Mouse (Mus musculus) intestine, embryonic 15.5 days (tissue): ENCODE data around the gene Tmem170b. TPM values are rescaled to one million over a fixed set of nuclear protein-coding genes. Genes with fewer than 3 reads are reported as not detected.
A peak's percentile ranks its signal among the peaks of the same experiment; 100 is the strongest.
"Not testable (repeated sequence)": the region's sequence is repeated elsewhere in the genome, so short reads cannot be mapped to it uniquely, and the experiment has no call there.

Source experiments
- ATAC-seq: fragments of 200-750 bp; cut with Nextera tagmentation; 2 replicates; pipeline ENCODE4 v1.8.0; 2017; ENCODE audit warnings: moderate TSS enrichment, moderate library complexity
- H3K27ac ChIP-seq: fragments of 300-500 bp; sonication (generic); 2 replicates; pipeline ENCODE4 v1.5.1; 2015; ENCODE audit warnings: mild to moderate bottlenecking, inconsistent platforms
- H3K27me3 ChIP-seq: fragments of 300-500 bp; sonication (generic); replicated peaks from 2 replicates; pipeline ENCODE4 v1.6.1; 2015; ENCODE audit warnings: inconsistent platforms
- H3K36me3 ChIP-seq: fragments of 300-500 bp; sonication (generic); 2 replicates; pipeline ENCODE4 v1.6.1; 2015; ENCODE audit warnings: inconsistent platforms
- H3K4me1 ChIP-seq: fragments of 300-500 bp; sonication (generic); replicated peaks from 2 replicates; pipeline ENCODE4 v1.6.1; 2015; ENCODE audit warnings: inconsistent platforms
- H3K4me2 ChIP-seq: fragments of 300-500 bp; sonication (generic); replicated peaks from 2 replicates; pipeline ENCODE4 v1.6.1; 2015; ENCODE audit warnings: mild to moderate bottlenecking, inconsistent platforms
- H3K4me3 ChIP-seq: fragments of 300-500 bp; sonication (generic); replicated peaks from 2 replicates; pipeline ENCODE4 v1.5.1; 2015; ENCODE audit warnings: inconsistent platforms
- H3K9ac ChIP-seq: fragments of 300-500 bp; sonication (generic); 2 replicates; pipeline ENCODE4 v1.6.1; 2015; ENCODE audit warnings: inconsistent platforms
- H3K9me3 ChIP-seq: fragments of 300-500 bp; sonication (generic); 2 replicates; pipeline ENCODE4 v1.6.1; 2016; ENCODE audit warnings: inconsistent platforms
- WGBS: fragments of 180-500 bp; shearing (Covaris S2); methylation state at CpG from one replicate; pipeline ENCODE4 v1.1.7; 2015; 5-methylcytosine and 5-hydroxymethylcytosine counted together
- polyA plus RNA-seq: library from polyadenylated mRNA; unstranded; fragments of >200 nt; fragmentation: Nextera tagmentation; extraction: Ambion mirVana; gene quantifications from 2 replicates; pipeline ENCODE4 v1.2.1, GENCODE M21; 2015

Tmem170b gene
- polyA plus RNA-seq, 1 experiment from 2014 or later, result 11.0 TPM

- 72% methylated on average over 9 of the region's 9 CpGs for WGBS
Measured at GRCm38 (mm10) chr13:41674608-41675007, 68.9 kb downstream of the Tmem170b start.

GRCm38 (mm10) chr13:41675498-41675897 is 69.8 kb downstream of the Tmem170b start:
- Histone ChIP-seq H3K4me2 (no peak overlapping the region), H3K4me3 (no peak overlapping the region), H3K36me3 (no peaks in the 10 kb centered on the region), H3K4me1 (no peaks in the 10 kb centered on the region), H3K27ac (no peak overlapping the region), H3K9me3 (no peaks in the 10 kb centered on the region), H3K9ac (no peak overlapping the region), H3K27me3 (no peaks in the 10 kb centered on the region)
- WGBS, result 89% methylated on average over 3 of the region's 3 CpGs
- ATAC-seq, result no peak

More at GRCm38 (mm10) chr13:41674608-41675007, 68.9 kb downstream of the Tmem170b start:
- H3K27me3 ChIP-seq, H3K4me3 ChIP-seq, H3K9me3 ChIP-seq, H3K27ac ChIP-seq, H3K4me2 ChIP-seq, H3K4me1 ChIP-seq, H3K9ac ChIP-seq, H3K36me3 ChIP-seq: not testable (repeated sequence)
- peak; percentile 56; the same call in 1 of the 2 replicates for ATAC-seq

GRCm38 (mm10) chr13:41675966-41676835 is 70.5 kb downstream of the Tmem170b start:
- Histone ChIP-seq H3K4me2 (no peak overlapping the region), H3K4me3 (no peak overlapping the region), H3K27ac (no peak overlapping the region), H3K27me3 (no peaks in the 10 kb centered on the region), H3K9ac (no peak overlapping the region), H3K9me3 (no peaks in the 10 kb centered on the region), H3K36me3 (no peaks in the 10 kb centered on the region), H3K4me1 (0 out of 2 replicates have a peak, but pooled peaks cover 3% of the 10 kb centered on the region)
- no peak for ATAC-seq
- WGBS, result 89% methylated on average over 9 of the region's 9 CpGs

GRCm38 (mm10) chr13:41676836-41677186 is 71.1 kb downstream of the Tmem170b start:
- no peak for ATAC-seq
- Histone ChIP-seq H3K27me3 (no peaks in the 10 kb centered on the region), H3K9me3 (no peaks in the 10 kb centered on the region), H3K4me3 (no peak overlapping the region), H3K36me3 (no peaks in the 10 kb centered on the region), H3K4me1 (0 out of 2 replicates have a peak, but pooled peaks cover 6% of the 10 kb centered on the region), H3K9ac (no peak overlapping the region), H3K4me2 (no peak overlapping the region), H3K27ac (no peak overlapping the region)
- WGBS, result 69% methylated on average over 7 of the region's 7 CpGs

GRCm38 (mm10) chr13:41680854-41681549 is 75.3 kb downstream of the Tmem170b start:
- Histone ChIP-seq H3K27ac (no peak overlapping the region), H3K4me1 (0 out of 2 replicates have a peak, but pooled peaks cover 6% of the 10 kb centered on the region), H3K36me3 (no peaks in the 10 kb centered on the region), H3K27me3 (no peaks in the 10 kb centered on the region), H3K9me3 (no peaks in the 10 kb centered on the region), H3K9ac (no peak overlapping the region), H3K4me3 (no peak overlapping the region), H3K4me2 (no peak overlapping the region)
- 34% methylated on average over 12 of the region's 12 CpGs for WGBS
- no peak for ATAC-seq

GRCm38 (mm10) chr13:41682341-41683119 is 76.8 kb downstream of the Tmem170b start:
- no peaks in the 10 kb centered on the region for H3K27me3 ChIP-seq
- 0 out of 2 replicates have a peak, but pooled peaks cover 6% of the 10 kb centered on the region for H3K4me1 ChIP-seq
- no peak overlapping the region for H3K9ac ChIP-seq
- no peak overlapping the region for H3K4me2 ChIP-seq
- ATAC-seq, result no peak
- no peak overlapping the region for H3K27ac ChIP-seq
- no peaks in the 10 kb centered on the region for H3K9me3 ChIP-seq
- 80% methylated on average over 12 of the region's 12 CpGs for WGBS
- no peak overlapping the region for H3K4me3 ChIP-seq
- no peaks in the 10 kb centered on the region for H3K36me3 ChIP-seq

GRCm38 (mm10) chr13:41683356-41684012 is 77.8 kb downstream of the Tmem170b start:
- Histone ChIP-seq H3K27me3 (no peaks in the 10 kb centered on the region), H3K4me2 (no peak overlapping the region), H3K27ac (no peak overlapping the region), H3K9ac (no peak overlapping the region), H3K4me1 (0 out of 2 replicates have a peak, but pooled peaks cover 6% of the 10 kb centered on the region), H3K36me3 (no peaks in the 10 kb centered on the region), H3K4me3 (no peak overlapping the region), H3K9me3 (no peaks in the 10 kb centered on the region)
- ATAC-seq, result no peak
- WGBS, result 87% methylated on average over 11 of the region's 11 CpGs

- H3K27ac ChIP-seq, result no peak overlapping the region
- ATAC-seq, result no peak
- H3K27me3 ChIP-seq, result no peaks in the 10 kb centered on the region
- no peaks in the 10 kb centered on the region for H3K9me3 ChIP-seq
- 0 out of 2 replicates have a peak, but pooled peaks cover 13% of the 10 kb centered on the region for H3K4me1 ChIP-seq
- no peak overlapping the region for H3K4me2 ChIP-seq
- no peak overlapping the region for H3K4me3 ChIP-seq
- no peak overlapping the region for H3K9ac ChIP-seq
- 54% methylated on average over 11 of the region's 11 CpGs for WGBS
- no peaks in the 10 kb centered on the region for H3K36me3 ChIP-seq
Measured at GRCm38 (mm10) chr13:41685499-41685898, 79.8 kb downstream of the Tmem170b start.

GRCm38 (mm10) chr13:41689055-41689454 is 83.3 kb downstream of the Tmem170b start:
- WGBS, result 57% methylated on average over 6 of the region's 6 CpGs
- Histone ChIP-seq H3K4me3 (no peak overlapping the region), H3K9ac (no peak overlapping the region), H3K4me2 (no peak overlapping the region), H3K9me3 (no peaks in the 10 kb centered on the region), H3K27ac (0 out of 2 replicates have a peak overlapping the region, but pooled peaks have one; percentile 33), H3K27me3 (no peaks in the 10 kb centered on the region), H3K4me1 (0 out of 2 replicates have a peak, but pooled peaks cover 7% of the 10 kb centered on the region), H3K36me3 (no peaks in the 10 kb centered on the region)
- ATAC-seq, result peak; percentile 56; the same call in 1 of the 2 replicates

- WGBS, result 40% methylated on average over 5 of the region's 5 CpGs
- peak; percentile 49; the same call in 1 of the 2 replicates for ATAC-seq
- 0 out of 2 replicates have a peak overlapping the region, but pooled peaks have one; percentile 33 for H3K27ac ChIP-seq
Measured at GRCm38 (mm10) chr13:41689598-41690045, 83.9 kb downstream of the Tmem170b start.

More at GRCm38 (mm10) chr13:41689598-41690045, 83.9 kb downstream of the Tmem170b start:
- H3K36me3 ChIP-seq, result no peaks in the 10 kb centered on the region
- no peaks in the 10 kb centered on the region for H3K27me3 ChIP-seq
- no peaks in the 10 kb centered on the region for H3K9me3 ChIP-seq
- no peak overlapping the region for H3K4me2 ChIP-seq
- H3K4me1 ChIP-seq, result 0 out of 2 replicates have a peak, but pooled peaks cover 7% of the 10 kb centered on the region
- H3K9ac ChIP-seq, result no peak overlapping the region
- H3K4me3 ChIP-seq, result no peak overlapping the region
